Mouse (Mus musculus) lung, embryonic 16.5 days (tissue): Measurements from ENCODE around the gene Apoa2. TPM values are rescaled to one million over a fixed set of nuclear protein-coding genes. Genes with fewer than 3 reads are reported as not detected.

ENCODE experiments used
- ATAC-seq: fragments of 200-750 bp; cut with Nextera tagmentation; 2 replicates; pipeline ENCODE4 v1.8.0; 2017; ENCODE audit warnings: low read depth, mild to moderate bottlenecking, moderate library complexity
- H3K27ac ChIP-seq: fragments of 300-500 bp; sonication (generic); 2 replicates; pipeline ENCODE4 v1.5.1; 2014; ENCODE audit warnings: mild to moderate bottlenecking, control low read depth, low read length
- H3K27me3 ChIP-seq: fragments of 300-500 bp; sonication (generic); 2 replicates; pipeline ENCODE4 v1.6.1; 2014; ENCODE audit warnings: low read depth, low read length, mixed read lengths; ENCODE audit not compliant: control insufficient read depth, insufficient read depth
- H3K36me3 ChIP-seq: fragments of 300-500 bp; sonication (generic); 2 replicates; pipeline ENCODE4 v1.6.1; 2014; ENCODE audit warnings: low read length; ENCODE audit not compliant: control insufficient read depth, insufficient read depth
- H3K4me1 ChIP-seq: fragments of 300-500 bp; sonication (generic); replicated peaks from 2 replicates; pipeline ENCODE4 v1.6.1; 2014; ENCODE audit warnings: low read length, mixed read lengths; ENCODE audit not compliant: control insufficient read depth, insufficient read depth
- H3K4me2 ChIP-seq: fragments of 300-500 bp; sonication (generic); 2 replicates; pipeline ENCODE4 v1.6.1; 2014; ENCODE audit warnings: low read depth, low read length, control low read depth
- H3K4me3 ChIP-seq: fragments of 300-500 bp; sonication (generic); 2 replicates; pipeline ENCODE4 v1.5.1; 2014; ENCODE audit warnings: mild to moderate bottlenecking, low read length, control low read depth
- H3K9ac ChIP-seq: fragments of 300-500 bp; sonication (generic); 2 replicates; pipeline ENCODE4 v1.6.1; 2014; ENCODE audit warnings: low read length, control low read depth
- H3K9me3 ChIP-seq: fragments of 300-500 bp; sonication (generic); 2 replicates; pipeline ENCODE4 v1.6.1; 2016; ENCODE audit warnings: low read length; ENCODE audit not compliant: control insufficient read depth
- WGBS: fragments of 180-500 bp; shearing (Covaris S2); extraction: QIAGEN DNeasy Blood & Tissue Kit; methylation state at CpG from one replicate; pipeline ENCODE4 v1.1.7; 2014; 5-methylcytosine and 5-hydroxymethylcytosine counted together
- polyA plus RNA-seq: library from polyadenylated mRNA; unstranded; fragments of >200 nt; fragmentation: Nextera tagmentation; extraction: Ambion mirVana; gene quantifications from 2 replicates; pipeline ENCODE4 v1.2.1, GENCODE M21; 2015

Gene Apoa2
- polyA plus RNA-seq, 1 experiment from 2014 or later = 13.3 TPM

DNA sequence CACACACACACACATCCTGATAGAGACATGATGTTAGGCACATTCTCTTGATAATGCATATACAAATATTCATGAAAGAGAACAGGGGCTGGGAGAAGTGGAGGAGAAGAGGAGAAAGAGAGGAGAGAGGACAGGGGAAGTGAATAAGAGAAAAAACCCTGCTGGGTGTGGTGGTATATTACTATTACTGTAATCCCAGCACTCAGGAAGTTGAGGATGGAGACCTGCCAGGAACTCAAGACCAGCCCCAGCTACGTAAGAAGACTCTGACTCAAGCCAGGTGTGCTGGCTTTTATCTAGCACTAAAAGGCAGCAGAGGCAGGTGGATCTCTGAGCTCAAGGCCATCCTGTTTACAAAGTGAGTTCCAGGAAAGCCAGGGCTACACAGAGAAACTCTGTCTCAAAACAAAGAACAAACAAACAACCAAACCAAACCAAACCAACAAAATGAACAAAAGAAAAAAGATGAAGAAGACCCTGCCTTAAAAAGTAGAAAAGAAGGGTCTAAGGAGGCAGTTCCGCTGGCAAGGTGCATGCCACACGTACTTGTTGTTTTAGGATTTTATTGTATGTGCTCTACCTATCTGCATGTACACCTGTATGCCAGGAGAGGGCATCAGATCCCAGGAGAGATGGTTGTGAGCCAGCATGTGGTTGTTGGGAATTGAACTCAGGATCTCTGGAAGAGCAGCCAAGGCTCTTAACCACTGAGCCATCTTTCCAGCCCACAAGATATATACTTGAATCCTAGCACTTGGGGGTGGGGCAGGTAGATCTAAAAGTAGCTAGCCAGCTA, 39.0 kb downstream of the Apoa2 start:
- ATAC-seq = peak; percentile 5
- no peak overlapping the region for H3K4me2 ChIP-seq

DNA sequence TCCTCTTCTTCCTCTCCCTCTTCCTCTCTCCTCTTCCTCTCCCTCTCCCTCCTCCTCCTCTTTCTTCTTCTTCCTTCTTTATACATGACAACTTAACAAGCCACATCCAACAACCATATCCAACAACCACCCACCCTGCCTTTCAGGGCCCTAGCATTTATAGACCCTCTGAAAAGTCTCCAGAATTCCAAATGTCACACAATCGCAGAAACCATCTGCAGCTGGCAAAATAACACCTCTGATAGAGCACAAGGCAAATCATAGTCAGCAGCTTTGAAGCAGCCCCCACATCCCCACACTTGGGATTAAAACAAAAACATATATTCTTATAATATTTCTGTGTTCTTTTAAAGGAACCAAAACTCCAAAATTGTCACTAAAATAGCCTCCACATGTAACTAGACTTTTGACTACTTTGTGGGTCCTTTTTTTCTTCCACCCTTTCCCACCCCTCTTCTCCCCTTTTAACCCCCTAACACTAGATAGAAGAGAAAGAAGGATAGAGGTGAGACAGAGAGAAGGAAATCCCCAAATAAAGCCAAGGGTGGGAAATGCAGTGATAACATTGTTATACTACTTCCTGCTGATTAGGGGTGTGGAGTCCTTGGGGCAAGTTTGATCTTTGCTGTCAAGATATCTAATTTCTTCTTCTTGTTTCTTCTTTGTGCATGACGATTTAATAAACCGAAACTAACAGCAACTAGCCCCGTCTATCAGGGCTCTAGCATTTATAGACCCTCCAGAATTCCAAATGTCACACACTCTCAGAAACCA, 41.3 kb downstream of the Apoa2 start:
- Histone ChIP-seq H3K9me3 (no peaks in the 10 kb centered on the region), H3K4me1 (peaks cover 22% of the 10 kb centered on the region), H3K4me2 (no peak overlapping the region), H3K9ac (no peak overlapping the region), H3K36me3 (no peaks in the 10 kb centered on the region), H3K27me3 (no peaks in the 10 kb centered on the region), H3K27ac (no peak overlapping the region), H3K4me3 (no peak overlapping the region)
- ATAC-seq = no peak
- 42% methylated on average over 4 of the region's 4 CpGs for WGBS

More for the DNA sequence above, 39.0 kb downstream of the Apoa2 start:
- H3K9me3 ChIP-seq = no peaks in the 10 kb centered on the region
- peak overlapping the region; percentile 92 for H3K27ac ChIP-seq
- H3K9ac ChIP-seq = no peak overlapping the region
- no peak overlapping the region for H3K4me3 ChIP-seq
- no peaks in the 10 kb centered on the region for H3K27me3 ChIP-seq
- 65% methylated on average over 3 of the region's 3 CpGs for WGBS
- H3K4me1 ChIP-seq = peaks cover 31% of the 10 kb centered on the region
- H3K36me3 ChIP-seq = no peaks in the 10 kb centered on the region

DNA sequence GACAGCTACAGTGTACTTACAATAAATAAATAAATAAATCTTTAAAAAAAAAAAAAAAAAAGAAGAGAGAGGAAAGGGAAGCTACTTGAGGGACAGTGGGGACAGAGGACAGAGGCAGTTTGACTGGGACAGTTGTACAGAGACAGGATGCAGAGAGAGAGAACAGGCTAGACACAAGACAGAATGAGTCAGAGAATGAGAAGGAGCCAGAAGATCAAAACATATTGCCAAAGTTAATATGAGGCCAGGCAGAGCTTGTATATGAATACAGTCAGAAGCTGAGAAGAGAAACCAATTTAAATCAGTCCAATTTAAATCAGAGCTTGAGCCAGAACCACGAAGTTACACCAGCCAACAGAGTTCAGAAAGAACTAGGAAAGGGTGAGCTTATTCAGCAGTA, 43.5 kb downstream of the Apoa2 start:
- no peaks in the 10 kb centered on the region for H3K9me3 ChIP-seq
- H3K27me3 ChIP-seq = no peaks in the 10 kb centered on the region
- H3K36me3 ChIP-seq = peaks cover 6% of the 10 kb centered on the region; the same call in 1 of the 2 replicates
- WGBS = 70% methylated on average over 1 of the region's 1 CpGs
- no peak overlapping the region for H3K27ac ChIP-seq
- ATAC-seq = no peak
- H3K4me1 ChIP-seq = peaks cover 19% of the 10 kb centered on the region
- H3K4me3 ChIP-seq = no peak overlapping the region
- H3K4me2 ChIP-seq = no peak overlapping the region
- H3K9ac ChIP-seq = no peak overlapping the region

DNA sequence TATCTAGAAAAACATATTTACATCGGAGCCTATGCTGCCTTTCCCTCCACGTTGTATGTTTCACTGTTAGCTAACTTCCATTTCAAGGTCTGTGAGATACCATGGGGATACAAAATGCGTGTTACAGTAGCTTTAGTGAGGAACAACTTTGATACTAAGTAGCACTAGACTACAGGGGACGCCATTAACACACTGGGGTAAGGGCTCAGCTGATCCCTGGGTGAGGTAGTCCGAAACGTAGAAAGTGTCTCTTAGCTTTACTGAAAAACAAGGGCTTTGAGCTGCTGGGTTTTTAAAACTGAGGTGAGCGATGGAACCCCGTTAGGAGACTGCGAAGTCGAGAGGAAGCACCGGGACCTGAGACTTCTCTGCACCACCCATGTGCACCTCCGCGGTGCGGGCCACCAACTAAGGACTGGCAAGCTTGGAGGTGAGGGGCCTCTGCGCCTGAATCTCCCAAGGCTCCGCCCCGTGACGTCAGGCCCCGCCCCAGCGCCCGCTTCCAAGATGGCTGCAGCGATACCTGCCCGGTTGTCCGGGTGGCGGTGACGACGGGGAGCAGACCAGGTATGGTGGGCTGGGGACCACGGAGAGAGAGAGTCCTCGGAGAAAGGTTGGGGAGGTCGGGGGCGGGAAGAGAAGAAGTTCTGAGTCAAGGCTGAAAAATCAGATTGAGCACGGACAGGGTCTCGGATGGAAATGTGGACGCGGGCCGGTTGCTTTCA, 45.2 kb downstream of the Apoa2 start, which contains the start of gene B4galt3:
TSS of gene B4galt3 (plus strand) at position 481 of the 725 bp plus-strand sequence.
- Histone ChIP-seq H3K4me3 (peak within 1 kb of the TSS; percentile 77), H3K9ac (peak within 1 kb of the TSS; percentile 81), H3K4me2 (peak within 1 kb of the TSS; percentile 73), H3K27ac (peak within 1 kb of the TSS; percentile 80), H3K36me3 (peaks cover 21% of the 10 kb centered on the region), H3K9me3 (no peaks in the 10 kb centered on the region), H3K4me1 (peaks cover 15% of the 10 kb centered on the region), H3K27me3 (no peaks in the 10 kb centered on the region)
- WGBS = 4% methylated on average over 36 of the region's 36 CpGs
- peak; percentile 96 for ATAC-seq

DNA sequence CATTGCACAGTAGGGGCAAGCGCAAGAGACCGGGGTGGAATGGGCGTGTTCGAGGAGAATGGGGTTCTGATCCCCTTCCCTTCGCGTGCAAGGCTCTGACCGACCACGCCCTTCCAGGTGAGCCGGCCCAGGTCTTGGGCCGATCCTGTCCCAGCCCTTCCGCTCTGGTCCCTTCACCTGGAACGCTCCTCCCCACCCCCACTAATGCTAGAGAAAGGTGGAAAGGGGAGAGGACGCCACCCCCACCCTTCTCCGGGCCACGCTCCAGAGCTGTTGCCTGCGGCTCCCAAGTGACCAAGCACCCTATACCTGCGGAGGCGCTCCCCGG, 45.7 kb downstream of the Apoa2 start:
- Histone ChIP-seq H3K4me2 (peak overlapping the region; percentile 73), H3K27me3 (no peaks in the 10 kb centered on the region), H3K36me3 (peaks cover 26% of the 10 kb centered on the region), H3K27ac (peak overlapping the region; percentile 80), H3K9me3 (no peaks in the 10 kb centered on the region), H3K9ac (peak overlapping the region; percentile 81), H3K4me1 (peaks cover 15% of the 10 kb centered on the region), H3K4me3 (peak overlapping the region; percentile 77)
- ATAC-seq = peak; percentile 82
- under 1% methylated on average over 19 of the region's 19 CpGs for WGBS

DNA sequence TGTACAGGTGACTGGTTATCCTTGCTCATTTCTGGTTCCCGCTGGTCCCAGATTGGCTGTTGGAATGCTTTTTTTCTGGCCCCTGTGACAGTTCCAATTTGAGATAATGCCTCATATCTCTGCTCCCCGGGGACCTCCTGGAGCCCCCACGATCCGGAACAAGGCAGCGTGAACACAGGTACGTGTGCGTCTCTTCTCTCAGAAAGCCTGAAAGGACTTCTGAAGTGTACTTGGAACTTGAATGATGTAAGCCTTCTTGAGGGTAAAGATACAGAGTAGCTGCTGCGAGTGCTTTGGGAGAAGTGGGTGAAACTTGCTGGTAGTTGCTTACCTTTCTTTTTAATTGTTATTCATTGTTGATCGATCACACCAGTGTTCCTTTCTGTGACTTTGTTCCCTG, 46.3 kb downstream of the Apoa2 start:
- Histone ChIP-seq H3K27me3 (no peaks in the 10 kb centered on the region), H3K9me3 (no peaks in the 10 kb centered on the region), H3K4me2 (peak overlapping the region; percentile 73), H3K9ac (peak overlapping the region; percentile 81), H3K4me1 (peaks cover 15% of the 10 kb centered on the region), H3K36me3 (peaks cover 31% of the 10 kb centered on the region), H3K27ac (peak overlapping the region; percentile 80), H3K4me3 (peak overlapping the region; percentile 77)
- ATAC-seq = no peak
- WGBS = 25% methylated on average over 9 of the region's 9 CpGs

DNA sequence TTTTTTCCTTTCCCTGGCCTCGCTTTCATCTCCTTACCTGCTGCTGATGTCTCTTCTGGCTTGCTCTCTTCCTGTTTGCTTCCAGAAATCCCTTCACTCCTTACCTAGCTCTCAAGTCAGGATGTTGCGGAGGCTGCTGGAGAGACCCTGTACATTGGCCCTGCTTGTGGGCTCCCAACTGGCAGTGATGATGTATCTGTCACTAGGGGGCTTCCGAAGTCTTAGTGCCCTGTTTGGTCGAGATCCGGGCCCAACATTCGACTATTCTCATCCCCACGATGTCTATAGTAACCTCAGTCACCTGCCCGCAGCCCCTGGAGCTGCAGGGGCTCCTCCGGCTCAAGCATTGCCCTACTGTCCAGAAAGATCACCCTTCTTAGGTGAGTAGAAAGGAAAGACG, 46.8 kb downstream of the Apoa2 start:
- peak overlapping the region; percentile 73 for H3K4me2 ChIP-seq
- H3K4me3 ChIP-seq = peak overlapping the region; percentile 77
- peak overlapping the region; percentile 80 for H3K27ac ChIP-seq
- WGBS = 52% methylated on average over 10 of the region's 10 CpGs
- no peaks in the 10 kb centered on the region for H3K27me3 ChIP-seq
- H3K9ac ChIP-seq = peak overlapping the region; percentile 81; the same call in 1 of the 2 replicates
- peaks cover 15% of the 10 kb centered on the region for H3K4me1 ChIP-seq
- no peak for ATAC-seq
- H3K9me3 ChIP-seq = no peaks in the 10 kb centered on the region
- H3K36me3 ChIP-seq = peaks cover 36% of the 10 kb centered on the region

DNA sequence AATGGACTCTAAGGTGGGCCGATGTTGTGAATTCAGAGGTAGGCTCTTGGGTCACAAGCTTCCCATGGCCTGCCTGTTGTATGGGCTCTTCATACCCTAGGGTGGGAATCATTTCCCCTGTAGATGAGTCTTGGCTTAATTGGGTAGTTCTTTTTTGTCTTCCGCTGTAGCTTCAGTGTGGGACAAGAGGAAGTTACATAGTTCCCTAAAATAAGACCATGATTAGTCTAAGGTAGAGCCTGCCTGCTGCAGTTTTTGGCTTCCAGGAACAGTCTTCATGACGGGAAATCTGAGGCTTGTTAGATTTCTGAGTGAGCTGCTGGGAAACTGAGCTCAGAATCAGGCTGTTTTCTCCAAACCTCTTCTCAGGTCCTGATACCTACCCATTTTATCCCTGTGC, 47.2 kb downstream of the Apoa2 start:
- Histone ChIP-seq H3K36me3 (peaks cover 40% of the 10 kb centered on the region), H3K27ac (peak overlapping the region; percentile 80; the same call in 1 of the 2 replicates)

DNA sequence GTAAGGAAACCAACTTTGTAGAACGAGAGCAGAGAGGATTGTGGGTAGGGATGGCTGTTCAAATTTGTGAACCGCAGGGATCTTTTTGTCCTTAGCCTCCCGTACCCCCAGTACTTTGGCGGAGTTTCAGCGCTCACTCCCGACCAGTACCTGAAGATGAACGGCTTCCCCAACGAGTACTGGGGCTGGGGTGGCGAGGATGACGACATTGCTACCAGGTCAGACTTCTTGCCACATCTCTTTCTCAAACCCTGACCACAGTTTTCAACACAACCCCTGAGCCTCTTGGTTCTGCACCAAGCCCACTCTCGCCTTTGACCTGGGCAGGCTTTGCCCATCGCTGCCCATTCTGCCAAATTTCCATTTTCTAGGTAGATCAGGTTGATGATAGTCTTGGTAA, 49.3 kb downstream of the Apoa2 start:
- Histone ChIP-seq H3K27me3 (no peaks in the 10 kb centered on the region), H3K4me1 (peaks cover 15% of the 10 kb centered on the region), H3K9ac (no peak overlapping the region), H3K4me3 (no peak overlapping the region), H3K36me3 (peaks cover 47% of the 10 kb centered on the region), H3K9me3 (no peaks in the 10 kb centered on the region), H3K4me2 (no peak overlapping the region), H3K27ac (no peak overlapping the region)
- ATAC-seq = no peak
- 87% methylated on average over 12 of the region's 12 CpGs for WGBS

More for the DNA sequence above, 47.2 kb downstream of the Apoa2 start:
- Histone ChIP-seq H3K9ac (no peak overlapping the region; the same call in 1 of the 2 replicates), H3K4me2 (peak overlapping the region; percentile 73), H3K27me3 (no peaks in the 10 kb centered on the region), H3K4me3 (no peak overlapping the region; the same call in 1 of the 2 replicates), H3K4me1 (peaks cover 15% of the 10 kb centered on the region), H3K9me3 (no peaks in the 10 kb centered on the region)
- ATAC-seq = no peak
- WGBS = 82% methylated on average over 3 of the region's 3 CpGs
